Mouse (Mus musculus) forebrain, embryonic 16.5 days (tissue): ENCODE measurements around the gene Zfhx2. TPM values are rescaled to one million over a fixed set of nuclear protein-coding genes. Genes with fewer than 3 reads are reported as not detected.

Source experiments
- ATAC-seq: fragments of 200-750 bp; cut with Nextera tagmentation; 2 replicates; pipeline ENCODE4 v1.8.0; 2017; ENCODE audit warnings: mild to moderate bottlenecking, moderate library complexity
- H3K27ac ChIP-seq: fragments of 300-500 bp; sonication (generic); 2 replicates; pipeline ENCODE4 v1.5.1; 2014; ENCODE audit warnings: low read length, control low read depth
- H3K27me3 ChIP-seq: fragments of 300-500 bp; sonication (generic); replicated peaks from 2 replicates; pipeline ENCODE4 v1.6.1; 2014; ENCODE audit warnings: low read length; ENCODE audit not compliant: control insufficient read depth, insufficient read depth
- H3K36me3 ChIP-seq: fragments of 300-500 bp; sonication (generic); 2 replicates; pipeline ENCODE4 v1.6.1; 2014; ENCODE audit not compliant: control insufficient read depth, insufficient read depth
- H3K4me1 ChIP-seq: fragments of 300-500 bp; sonication (generic); replicated peaks from 2 replicates; pipeline ENCODE4 v1.6.1; 2014; ENCODE audit warnings: low read length; ENCODE audit not compliant: control insufficient read depth, insufficient read depth
- H3K4me2 ChIP-seq: fragments of 300-500 bp; sonication (generic); 2 replicates; pipeline ENCODE4 v1.6.1; 2014; ENCODE audit warnings: mild to moderate bottlenecking, low read length, control low read depth
- H3K4me3 ChIP-seq: fragments of 300-500 bp; sonication (generic); replicated peaks from 2 replicates; pipeline ENCODE4 v1.5.1; 2014; ENCODE audit warnings: mild to moderate bottlenecking, low read length, control low read depth
- H3K9ac ChIP-seq: fragments of 300-500 bp; sonication (generic); replicated peaks from 2 replicates; pipeline ENCODE4 v1.6.1; 2014; ENCODE audit warnings: low read depth, low read length, control low read depth
- H3K9me3 ChIP-seq: fragments of 300-500 bp; sonication (generic); 2 replicates; pipeline ENCODE4 v1.6.1; 2016; ENCODE audit warnings: low read length; ENCODE audit not compliant: control insufficient read depth
- WGBS: fragments of 180-500 bp; shearing (Covaris S2); extraction: QIAGEN DNeasy Blood & Tissue Kit; methylation state at CpG from one replicate; pipeline ENCODE4 v1.1.7; 2014; 5-methylcytosine and 5-hydroxymethylcytosine counted together
- polyA plus RNA-seq: library from polyadenylated mRNA; unstranded; fragments of >200 nt; fragmentation: Nextera tagmentation; extraction: Ambion mirVana; gene quantifications from 2 replicates; pipeline ENCODE4 v1.2.1, GENCODE M21; 2015

Gene Zfhx2
- polyA plus RNA-seq, 1 experiment from 2014 or later: 32.9 TPM

GRCm38 (mm10) chr14:55086009-55086514, 6.1 kb downstream of the Zfhx2 start:
- no peak for ATAC-seq
- H3K9ac ChIP-seq: no peak overlapping the region
- no peaks in the 10 kb centered on the region for H3K9me3 ChIP-seq
- no peak overlapping the region for H3K4me2 ChIP-seq
- H3K27ac ChIP-seq: no peak overlapping the region; the same call in 1 of the 2 replicates
- H3K4me3 ChIP-seq: no peak overlapping the region
- no peaks in the 10 kb centered on the region for H3K27me3 ChIP-seq
- H3K36me3 ChIP-seq: no peaks in the 10 kb centered on the region
- peaks cover 55% of the 10 kb centered on the region for H3K4me1 ChIP-seq
- whole genome bisulfite sequencing: 87% methylated on average over 6 of the region's 6 CpGs

GRCm38 (mm10) chr14:55085324-55086008, 6.7 kb downstream of the Zfhx2 start:
- peak overlapping the region; percentile 62 for H3K27ac ChIP-seq
- peak overlapping the region; percentile 10; the same call in 1 of the 2 replicates for H3K9ac ChIP-seq
- WGBS: 23% methylated on average over 9 of the region's 9 CpGs
- ATAC-seq: peak; percentile 37
- no peaks in the 10 kb centered on the region for H3K36me3 ChIP-seq
- H3K4me3 ChIP-seq: no peak overlapping the region
- no peaks in the 10 kb centered on the region for H3K27me3 ChIP-seq
- peaks cover 49% of the 10 kb centered on the region for H3K4me1 ChIP-seq
- H3K9me3 ChIP-seq: no peaks in the 10 kb centered on the region
- no peak overlapping the region for H3K4me2 ChIP-seq

- Histone ChIP-seq H3K9me3 (no peaks in the 10 kb centered on the region), H3K36me3 (no peaks in the 10 kb centered on the region), H3K9ac (no peak overlapping the region), H3K27me3 (no peaks in the 10 kb centered on the region), H3K4me2 (no peak overlapping the region), H3K4me3 (no peak overlapping the region), H3K4me1 (peaks cover 45% of the 10 kb centered on the region), H3K27ac (0 out of 2 replicates have a peak overlapping the region, but pooled peaks have one; percentile 4)
- WGBS: 64% methylated on average over 6 of the region's 6 CpGs
- ATAC-seq: no peak
Observed at GRCm38 (mm10) chr14:55083481-55083880, 8.6 kb downstream of the Zfhx2 start.

GRCm38 (mm10) chr14:55081105-55081504, 11.0 kb downstream of the Zfhx2 start:
- peak overlapping the region; percentile 30; the same call in 1 of the 2 replicates for H3K27ac ChIP-seq
- WGBS: 26% methylated on average over 5 of the region's 5 CpGs
- no peaks in the 10 kb centered on the region for H3K27me3 ChIP-seq
- no peak overlapping the region for H3K4me3 ChIP-seq
- ATAC-seq: no peak
- H3K4me1 ChIP-seq: peaks cover 57% of the 10 kb centered on the region
- no peaks in the 10 kb centered on the region for H3K36me3 ChIP-seq
- H3K4me2 ChIP-seq: no peak overlapping the region
- no peak overlapping the region for H3K9ac ChIP-seq
- no peaks in the 10 kb centered on the region for H3K9me3 ChIP-seq

- Histone ChIP-seq H3K4me2 (peak overlapping the region; percentile 18; the same call in 1 of the 2 replicates), H3K27ac (peak overlapping the region; percentile 92), H3K9me3 (no peaks in the 10 kb centered on the region), H3K4me3 (no peak overlapping the region), H3K9ac (peak overlapping the region; percentile 45; the same call in 1 of the 2 replicates), H3K4me1 (peaks cover 50% of the 10 kb centered on the region), H3K36me3 (peaks cover 9% of the 10 kb centered on the region), H3K27me3 (no peaks in the 10 kb centered on the region)
- peak; percentile 29 for ATAC-seq
- WGBS: 16% methylated on average over 8 of the region's 8 CpGs
Observed at GRCm38 (mm10) chr14:55079214-55079970, 12.7 kb downstream of the Zfhx2 start.

GRCm38 (mm10) chr14:55078366-55078989, 13.6 kb downstream of the Zfhx2 start:
- H3K9me3 ChIP-seq: no peaks in the 10 kb centered on the region
- H3K27me3 ChIP-seq: no peaks in the 10 kb centered on the region
- peak overlapping the region; percentile 45 for H3K9ac ChIP-seq
- H3K27ac ChIP-seq: peak overlapping the region; percentile 92
- WGBS: 5% methylated on average over 23 of the region's 23 CpGs
- no peak overlapping the region for H3K4me3 ChIP-seq
- peak; percentile 29 for ATAC-seq
- peaks cover 50% of the 10 kb centered on the region for H3K4me1 ChIP-seq
- peak overlapping the region; percentile 18 for H3K4me2 ChIP-seq
- H3K36me3 ChIP-seq: peaks cover 16% of the 10 kb centered on the region

- WGBS: 10% methylated on average over 15 of the region's 15 CpGs
- peak overlapping the region; percentile 92 for H3K27ac ChIP-seq
- H3K9ac ChIP-seq: peak overlapping the region; percentile 45; the same call in 1 of the 2 replicates
- ATAC-seq: peak; percentile 53
- H3K9me3 ChIP-seq: no peaks in the 10 kb centered on the region
- peaks cover 51% of the 10 kb centered on the region for H3K4me1 ChIP-seq
- no peak overlapping the region for H3K4me3 ChIP-seq
- peak overlapping the region; percentile 18; the same call in 1 of the 2 replicates for H3K4me2 ChIP-seq
- no peaks in the 10 kb centered on the region for H3K27me3 ChIP-seq
- H3K36me3 ChIP-seq: peaks cover 19% of the 10 kb centered on the region
Observed at GRCm38 (mm10) chr14:55077481-55078365, 14.4 kb downstream of the Zfhx2 start.

- no peak overlapping the region for H3K4me3 ChIP-seq
- WGBS: 72% methylated on average over 3 of the region's 3 CpGs
- H3K4me1 ChIP-seq: peaks cover 55% of the 10 kb centered on the region
- H3K27ac ChIP-seq: peak overlapping the region; percentile 92
- no peak overlapping the region for H3K4me2 ChIP-seq
- ATAC-seq: no peak
- no peaks in the 10 kb centered on the region for H3K9me3 ChIP-seq
- H3K27me3 ChIP-seq: no peaks in the 10 kb centered on the region
- no peak overlapping the region for H3K9ac ChIP-seq
- H3K36me3 ChIP-seq: peaks cover 22% of the 10 kb centered on the region
Observed at GRCm38 (mm10) chr14:55076956-55077355, 15.2 kb downstream of the Zfhx2 start.
